In genomic region chr4:109052282-109052681, GRCm38 (mm10) we compare ENCODE assay signal across 12 mouse cellular contexts. TPM values are rescaled to one million over a fixed set of nuclear protein-coding genes. Genes with fewer than 3 reads are reported as not detected.
A peak's percentile ranks its signal among the peaks of the same experiment; 100 is the strongest.
DNase-seq lines count a peak whose midpoint lies in the region; ATAC-seq and TF ChIP-seq lines count a peak whose summit lies in the region.
"Had no signal": no experiment of that assay in that cellular context is flagged by ENCODE, and none has a peak within 500 bp of the region (broad histone marks: within the 10 kb centered on the region; RNA-seq: fewer than 3 reads in every experiment).

No protein-coding gene starts in this region.

- 0 out of 2 replicates have a peak, but pooled peaks have one; percentile 8 for ATAC-seq in intestine, embryonic 15.5 days
- ATAC-seq in intestine, postnatal 0 days, result no peak
- ATAC-seq in stomach, embryonic 14.5 days (ENCODE audit: insufficient number of reproducible peaks, insufficient read depth, low FRiP score, low read depth), result no peak
- no peak for ATAC-seq in stomach, postnatal 0 days (ENCODE audit: low FRiP score, low TSS enrichment)
- no peak for ATAC-seq in limb, embryonic 15.5 days (ENCODE audit: insufficient number of reproducible peaks, low FRiP score, low TSS enrichment, low read depth)

- no peaks in the 10 kb centered on the region for H3K27me3 ChIP-seq in intestine, embryonic 15.5 days (replicated peaks)
- H3K27me3 ChIP-seq in intestine, postnatal 0 days (replicated peaks; ENCODE audit: control insufficient read depth, insufficient read depth, low read length), result no peaks in the 10 kb centered on the region
- no peaks in the 10 kb centered on the region for H3K27me3 ChIP-seq in stomach, embryonic 14.5 days (ENCODE audit: control insufficient read depth, insufficient read depth, low read length)
- H3K27me3 ChIP-seq in stomach, postnatal 0 days (ENCODE audit: control insufficient read depth, insufficient read depth, low read length), result no peaks in the 10 kb centered on the region
- H3K27me3 ChIP-seq in limb, embryonic 15.5 days, result no peaks in the 10 kb centered on the region

- H3K9me3 ChIP-seq in intestine, embryonic 15.5 days, result no peaks in the 10 kb centered on the region
- no peaks in the 10 kb centered on the region for H3K9me3 ChIP-seq in intestine, postnatal 0 days (ENCODE audit: control insufficient read depth)
- no peaks in the 10 kb centered on the region for H3K9me3 ChIP-seq in stomach, embryonic 14.5 days (ENCODE audit: control insufficient read depth, low read depth, low read length)
- H3K9me3 ChIP-seq in stomach, postnatal 0 days (ENCODE audit: control insufficient read depth, low read length), result no peaks in the 10 kb centered on the region
- no peaks in the 10 kb centered on the region for H3K9me3 ChIP-seq in limb, embryonic 15.5 days

- H3K9ac ChIP-seq in intestine, embryonic 15.5 days, result no peak overlapping the region
- no peak overlapping the region for H3K9ac ChIP-seq in intestine, postnatal 0 days (ENCODE audit: low read depth, low read length)
- no peak overlapping the region for H3K9ac ChIP-seq in stomach, embryonic 14.5 days (replicated peaks; ENCODE audit: low read depth, low read length)
- H3K9ac ChIP-seq in stomach, postnatal 0 days (ENCODE audit: low read length), result no peak overlapping the region
- no peak overlapping the region for H3K9ac ChIP-seq in limb, embryonic 15.5 days

- TF ChIP-seq EP300 in stomach, postnatal 0 days (optimal IDR thresholded peaks at IDR 0.05), result no peak

- H3K36me3 ChIP-seq in intestine, embryonic 15.5 days, result peaks cover 27% of the 10 kb centered on the region
- peaks cover 66% of the 10 kb centered on the region for H3K36me3 ChIP-seq in intestine, postnatal 0 days (ENCODE audit: control insufficient read depth, insufficient read depth)
- peaks cover 51% of the 10 kb centered on the region for H3K36me3 ChIP-seq in stomach, embryonic 14.5 days (ENCODE audit: control insufficient read depth, insufficient read depth, low read length)
- peaks cover 29% of the 10 kb centered on the region for H3K36me3 ChIP-seq in stomach, postnatal 0 days (ENCODE audit: control insufficient read depth, insufficient read depth, low read length)
- peaks cover 71% of the 10 kb centered on the region for H3K36me3 ChIP-seq in limb, embryonic 15.5 days

- H3K4me3 ChIP-seq in intestine, embryonic 15.5 days (replicated peaks), result no peak overlapping the region
- no peak overlapping the region for H3K4me3 ChIP-seq in intestine, postnatal 0 days (ENCODE audit: low read depth, low read length)
- no peak overlapping the region for H3K4me3 ChIP-seq in stomach, embryonic 14.5 days (ENCODE audit: low read depth, low read length)
- no peak overlapping the region for H3K4me3 ChIP-seq in stomach, postnatal 0 days (ENCODE audit: low read depth, low read length)
- H3K4me3 ChIP-seq in limb, embryonic 15.5 days, result no peak overlapping the region

- no peak overlapping the region for H3K27ac ChIP-seq in intestine, embryonic 15.5 days
- H3K27ac ChIP-seq in intestine, postnatal 0 days (ENCODE audit: low read depth, low read length), result no peak overlapping the region
- H3K27ac ChIP-seq in stomach, embryonic 14.5 days (ENCODE audit: low read length), result peak overlapping the region; percentile 27; the same call in 1 of the 2 replicates
- H3K27ac ChIP-seq in stomach, postnatal 0 days (replicated peaks), result no peak overlapping the region
- peak overlapping the region; percentile 55 for H3K27ac ChIP-seq in limb, embryonic 15.5 days

- H3K4me2 ChIP-seq in intestine, embryonic 15.5 days (replicated peaks), result no peak overlapping the region
- H3K4me2 ChIP-seq in intestine, postnatal 0 days (replicated peaks; ENCODE audit: low read depth), result no peak overlapping the region
- H3K4me2 ChIP-seq in stomach, embryonic 14.5 days (replicated peaks; ENCODE audit: low read depth, low read length), result no peak overlapping the region
- H3K4me2 ChIP-seq in stomach, postnatal 0 days (replicated peaks; ENCODE audit: low read depth), result no peak overlapping the region
- no peak overlapping the region for H3K4me2 ChIP-seq in limb, embryonic 15.5 days

- H3K4me1 ChIP-seq in intestine, embryonic 15.5 days (replicated peaks), result no peaks in the 10 kb centered on the region
- H3K4me1 ChIP-seq in intestine, postnatal 0 days (replicated peaks; ENCODE audit: control insufficient read depth, insufficient read depth, low read length), result no peaks in the 10 kb centered on the region
- no peaks in the 10 kb centered on the region for H3K4me1 ChIP-seq in stomach, embryonic 14.5 days (ENCODE audit: control insufficient read depth, insufficient read depth, low read length)
- H3K4me1 ChIP-seq in stomach, postnatal 0 days (replicated peaks; ENCODE audit: control insufficient read depth, insufficient read depth), result no peaks in the 10 kb centered on the region
- 0 out of 2 replicates have a peak, but pooled peaks cover 3% of the 10 kb centered on the region for H3K4me1 ChIP-seq in limb, embryonic 15.5 days

- no peak for DNase-seq in stomach, postnatal 0 days (ENCODE audit: low spot score)
- no peak for DNase-seq in layer of hippocampus, postnatal 36 days
- DNase-seq in adrenal gland, postnatal 25 days, result no peak
- DNase-seq: adrenal gland, postnatal 36 days; cerebellum, adult 11-12 months; gastrocnemius, postnatal 10 days; heart, postnatal 4 days; kidney, postnatal 10 days had no signal

- WGBS in intestine, embryonic 15.5 days, result 30% methylated on average over 1 of the region's 1 CpGs
- 58% methylated on average over 1 of the region's 1 CpGs for WGBS in intestine, postnatal 0 days
- 9% methylated on average over 1 of the region's 1 CpGs for WGBS in stomach, embryonic 14.5 days
- WGBS in stomach, postnatal 0 days, result 40% methylated on average over 1 of the region's 1 CpGs
- WGBS in limb, embryonic 15.5 days, result 58% methylated on average over 1 of the region's 1 CpGs

- TF ChIP-seq CTCF in intestine, postnatal 0 days (IDR thresholded peaks at IDR 0.05; ENCODE audit: low read depth), result no peak
- TF ChIP-seq CTCF in stomach, postnatal 0 days (IDR thresholded peaks at IDR 0.05; ENCODE audit: low read depth), result no peak

RNA-seq across cellular contexts. Expression of gene Nrd1, which starts 51.8 kb away (rescaled TPM):
- polyA plus RNA-seq in intestine, embryonic 15.5 days (2015; fragmentation: Nextera tagmentation; extraction: Ambion mirVana), result 56.0 and 56.1 TPM in 2 replicates
- 21.9 and 23.7 TPM in 2 replicates for polyA plus RNA-seq in intestine, postnatal 0 days (2015; fragmentation: Nextera tagmentation; extraction: Ambion mirVana)
- polyA plus RNA-seq in stomach, embryonic 14.5 days (2014; fragmentation: Nextera tagmentation; extraction: Ambion mirVana), result 56.5 and 60.1 TPM in 2 replicates
- polyA plus RNA-seq in stomach, postnatal 0 days (2015; fragmentation: Nextera tagmentation; extraction: Ambion mirVana), result 53.5 and 62.0 TPM in 2 replicates
- 66.5 and 73.4 TPM in 2 replicates for polyA plus RNA-seq in limb, embryonic 15.5 days (2015; fragmentation: Nextera tagmentation; extraction: Ambion mirVana)
- total RNA-seq in layer of hippocampus, postnatal 36 days (2021), result 100 to 1,000 TPM; 119 to 133 TPM
- total RNA-seq in adrenal gland, postnatal 25 days (2021), result 119 and 126 TPM in 2 replicates

Comparison
In these comparisons a context has a peak if more than half of its experiments do, and no peak if none do; other contexts are left out.
1. H3K27ac ChIP-seq: peak in stomach, embryonic 14.5 days (single experiment) and limb, embryonic 15.5 days (single experiment); none in intestine, embryonic 15.5 days (single experiment), intestine, postnatal 0 days (single experiment) and stomach, postnatal 0 days (single experiment).